Mouse (Mus musculus): ENCODE measurements around the gene Mettl16. TPM values are rescaled to one million over a fixed set of nuclear protein-coding genes. Genes with fewer than 3 reads are reported as not detected.
"Not testable (repeated sequence)": the region's sequence is repeated elsewhere in the genome, so short reads cannot be mapped to it uniquely, and the experiment has no call there.

The Mettl16 gene
- total RNA-seq, 2 experiments from 2014 or later = 18.1 to 26.4 TPM

DNA sequence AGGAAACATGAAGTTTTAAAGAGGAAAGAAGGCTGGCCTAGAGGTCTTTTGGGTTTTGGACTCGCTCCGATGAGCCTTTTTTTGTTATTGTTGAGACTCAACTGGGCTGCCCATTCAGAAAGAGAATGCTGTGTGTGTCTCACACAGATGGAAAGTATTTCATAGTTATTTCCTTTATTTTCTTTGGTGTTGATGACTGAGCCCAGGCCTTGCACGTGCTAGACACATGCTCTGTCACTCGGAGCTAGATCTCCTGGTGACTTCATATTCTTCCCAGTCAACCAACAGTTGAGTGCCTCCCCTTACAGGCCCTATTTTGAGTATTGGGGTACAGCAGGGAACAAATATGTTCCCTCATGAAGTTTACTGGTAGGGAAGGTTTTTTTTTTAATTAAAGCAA, 1.0 kb downstream of the Mettl16 start:
- no peak for DNase-seq (ENCODE audit: low spot score in 2 of 2)

- no peak for DNase-seq (ENCODE audit: low spot score in 2 of 2)
These were observed 1.8 kb downstream of the Mettl16 start for GRCm38 (mm10) chr11:74772386-74772785.

DNA sequence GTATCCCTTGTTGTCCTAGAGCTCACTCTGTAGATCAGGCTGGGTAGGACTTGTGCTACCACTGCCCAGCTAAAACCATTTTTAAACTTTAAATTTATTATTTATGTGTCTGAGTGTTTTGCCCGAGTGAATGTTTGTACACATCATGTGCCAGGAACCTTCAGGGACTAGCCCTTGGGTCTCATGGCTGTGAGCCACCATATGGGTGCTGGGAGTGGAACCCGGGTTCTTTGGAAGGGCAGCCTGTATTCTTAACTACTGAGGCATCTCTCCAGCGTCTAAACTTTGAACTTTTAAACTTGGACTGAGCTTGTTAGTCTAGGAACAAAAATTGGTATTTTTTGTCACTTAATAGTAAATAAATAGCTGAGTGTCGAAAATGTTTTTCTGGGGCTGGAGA, 22.2 kb downstream of the Mettl16 start:
- no peak for DNase-seq (ENCODE audit: low spot score in 2 of 2)

DNA sequence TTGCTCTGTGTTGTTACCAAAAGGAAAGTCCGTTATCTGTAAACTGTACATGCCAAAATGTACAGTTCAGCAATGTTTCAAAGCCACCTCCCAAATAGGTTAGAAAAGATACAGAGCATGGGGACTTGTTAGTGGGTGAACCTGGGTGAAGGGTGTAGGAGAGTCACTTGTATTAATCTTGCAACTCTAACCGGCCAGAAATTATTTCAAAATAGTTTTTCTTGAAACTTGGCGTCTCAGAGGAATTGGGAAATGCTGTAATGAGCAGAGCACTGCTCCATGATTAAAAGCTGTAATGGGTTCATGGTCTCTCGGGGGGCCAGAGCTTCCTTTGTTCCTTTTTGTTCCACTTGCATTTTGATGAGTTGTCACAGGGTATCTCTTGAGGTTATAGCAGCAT, 30.0 kb downstream of the Mettl16 start:
- no peak for DNase-seq (ENCODE audit: low spot score in 2 of 2)

DNA sequence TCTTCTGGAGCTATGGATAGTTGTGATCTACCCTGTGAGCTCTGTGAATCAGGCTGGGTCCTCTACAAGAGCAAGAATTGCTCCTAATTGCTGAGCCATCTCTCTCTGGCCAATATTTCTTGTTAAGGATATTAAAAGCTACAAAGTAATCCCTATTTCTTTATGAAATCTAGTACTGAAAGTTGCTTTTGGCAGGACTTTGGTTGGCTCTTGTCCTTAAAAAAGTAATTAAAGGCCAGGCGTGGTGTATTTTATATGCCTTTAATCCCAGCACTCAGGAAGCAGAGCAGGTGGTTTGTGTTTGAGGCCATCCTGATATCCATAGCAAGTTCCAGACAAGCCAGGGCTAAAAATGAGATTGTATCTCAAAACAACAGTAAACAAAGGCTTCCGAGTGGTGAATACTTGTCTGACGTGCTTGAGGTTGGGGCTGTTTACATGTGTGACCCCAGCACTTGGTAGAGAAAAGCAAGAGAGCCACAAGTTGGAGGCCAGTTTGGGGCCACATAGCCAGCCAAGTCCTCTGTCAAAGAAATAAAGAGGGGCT, 33.5 kb downstream of the Mettl16 start:
- DNase-seq (ENCODE audit: low spot score in 2 of 2) = no peak

GRCm38 (mm10) chr11:74807246-74807882, 36.7 kb downstream of the Mettl16 start:
- no peak for DNase-seq (ENCODE audit: low spot score in 2 of 2)

GRCm38 (mm10) chr11:74808251-74808853, 37.7 kb downstream of the Mettl16 start:
- no peak for DNase-seq (ENCODE audit: low spot score in 2 of 2)

DNA sequence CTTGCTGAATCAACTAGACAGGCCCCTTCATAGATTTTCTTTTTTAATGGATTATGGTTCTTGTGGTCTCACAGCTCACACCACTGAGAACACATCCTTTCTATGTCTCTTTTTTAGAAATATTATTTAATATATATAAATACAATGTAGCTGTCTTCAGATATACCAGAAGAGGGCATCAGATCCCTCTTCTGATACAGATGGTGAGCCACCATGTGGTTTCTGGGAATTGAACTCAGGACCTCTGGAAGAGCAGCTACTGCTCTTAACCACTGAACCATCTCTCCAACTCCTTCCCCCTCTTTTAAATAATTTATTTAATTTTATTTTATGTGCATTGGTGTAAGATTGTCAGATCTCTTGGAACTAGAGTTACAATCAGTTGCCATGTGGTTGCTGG, 39.5 kb downstream of the Mettl16 start:
- DNase-seq (ENCODE audit: low spot score in 2 of 2) = no peak

DNA sequence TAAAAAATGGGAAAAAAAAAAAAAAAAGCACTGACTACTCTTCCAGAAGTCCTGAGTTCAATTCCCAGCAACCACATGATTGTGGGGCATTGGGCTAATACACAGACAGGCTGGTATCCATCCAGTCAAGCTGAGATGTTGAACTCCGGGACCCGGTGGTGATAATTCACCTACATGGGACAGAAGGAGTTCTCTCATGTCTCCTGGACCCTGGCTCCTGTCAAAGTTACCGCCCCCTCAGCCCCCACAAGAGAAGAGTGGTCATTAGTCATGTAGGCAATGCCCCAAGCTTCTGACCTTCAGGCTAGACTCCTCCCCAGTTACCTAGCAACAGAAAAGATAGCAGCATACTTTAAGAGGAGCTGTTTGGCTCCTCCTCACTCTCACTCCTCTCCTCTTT, 40.4 kb downstream of the Mettl16 start:
- DNase-seq (ENCODE audit: low spot score in 2 of 2) = not testable (repeated sequence)

- no peak for DNase-seq (ENCODE audit: low spot score in 2 of 2)
These were observed 40.9 kb downstream of the Mettl16 start for GRCm38 (mm10) chr11:74811538-74811937.

DNA sequence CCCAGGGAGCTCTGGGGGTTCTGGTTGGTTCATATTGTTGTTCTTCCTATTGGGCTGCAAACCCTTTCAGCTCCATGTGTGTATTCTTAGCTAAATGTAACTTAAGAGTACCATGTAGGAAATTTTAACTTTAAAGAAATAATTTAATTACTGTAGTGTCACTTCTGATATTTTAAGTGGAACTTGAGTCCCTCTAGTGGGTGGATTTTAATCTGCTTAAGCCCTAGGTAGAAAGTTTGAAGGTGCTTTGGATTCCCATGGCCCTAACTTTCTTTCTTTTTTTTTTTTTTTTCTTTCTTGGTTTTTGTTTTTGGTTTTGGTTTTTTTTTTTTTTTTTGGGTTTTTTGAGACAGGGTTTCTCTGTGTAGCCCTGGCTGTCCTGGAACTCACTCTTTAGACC, 45.2 kb downstream of the Mettl16 start:
- no peak for DNase-seq (ENCODE audit: low spot score in 2 of 2)

DNA sequence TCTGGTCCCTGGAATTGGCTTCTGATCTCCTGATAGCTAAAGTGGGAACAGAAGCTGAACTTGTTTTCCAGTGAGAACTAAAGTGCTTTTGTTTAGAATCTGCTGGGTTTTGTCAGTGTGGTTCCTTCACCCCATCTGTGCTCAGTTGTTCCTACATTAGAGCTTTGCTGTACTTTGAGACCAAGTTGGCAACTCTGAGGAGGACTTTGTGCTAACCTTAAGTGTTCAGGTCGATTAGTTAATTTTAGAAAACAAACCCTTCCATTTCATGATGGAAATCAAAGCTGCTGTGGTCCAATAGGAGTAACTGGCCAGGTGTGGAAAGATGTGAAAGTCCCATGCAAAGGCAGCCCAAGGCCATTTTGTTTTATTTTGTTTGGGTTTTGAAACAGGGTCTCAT, 50.3 kb downstream of the Mettl16 start:
- DNase-seq (ENCODE audit: low spot score in 2 of 2) = no peak

DNA sequence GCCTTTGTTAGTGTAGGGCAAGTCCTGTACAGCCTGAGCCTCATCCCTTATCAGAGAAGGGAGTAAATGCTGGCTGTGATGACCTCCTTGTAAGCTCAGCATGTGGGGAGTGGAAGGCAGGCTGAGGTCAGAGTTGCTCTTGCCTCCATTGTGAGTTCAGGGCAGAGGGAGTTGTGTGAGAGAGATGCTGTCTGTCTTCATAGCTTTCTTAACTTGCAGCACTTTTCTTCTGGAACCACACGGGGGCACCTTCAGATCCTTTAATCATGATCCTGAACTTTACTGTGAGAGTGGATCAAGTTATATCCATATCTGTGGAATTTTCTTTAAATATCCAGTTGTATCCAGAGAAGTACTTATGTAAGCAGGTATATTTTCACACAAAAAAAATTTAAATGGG, 50.8 kb downstream of the Mettl16 start:
- DNase-seq (ENCODE audit: low spot score in 2 of 2) = peak; percentile 9 to 52

DNA sequence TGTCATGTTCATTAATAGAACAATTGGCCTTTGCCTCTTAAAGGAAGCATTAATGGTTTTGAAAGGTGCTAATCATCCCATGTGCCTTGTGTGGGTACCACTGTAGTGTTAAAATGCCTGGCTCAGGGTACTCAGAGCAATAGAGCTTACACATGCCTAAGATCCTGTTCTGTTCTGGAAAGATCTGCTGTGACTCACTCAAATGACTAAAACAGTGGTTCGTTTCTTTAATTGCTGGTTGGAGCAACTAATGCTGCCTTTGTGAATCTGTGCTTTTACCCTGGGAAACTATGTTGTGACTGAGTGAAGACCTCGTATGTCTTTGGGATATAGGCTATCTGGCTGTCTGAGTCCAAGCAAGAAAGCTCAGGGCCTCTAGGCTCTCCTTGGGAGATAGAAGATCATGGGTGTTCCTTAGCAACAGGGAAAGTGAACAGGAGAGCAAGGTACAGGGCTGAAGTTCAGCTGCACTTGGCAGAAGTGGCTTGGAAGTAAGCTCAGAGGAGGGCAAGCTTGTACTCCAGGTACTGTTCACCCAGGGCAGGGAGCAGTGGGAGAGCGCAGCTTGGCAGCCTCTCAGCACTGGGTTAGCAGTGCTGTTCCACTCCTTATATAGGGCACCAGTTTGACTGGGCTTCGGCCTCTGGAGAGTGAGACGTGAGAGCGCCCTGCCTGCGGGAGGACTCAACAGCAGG, 52.3 kb downstream of the Mettl16 start:
- DNase-seq (ENCODE audit: low spot score in 2 of 2) = no peak

DNA sequence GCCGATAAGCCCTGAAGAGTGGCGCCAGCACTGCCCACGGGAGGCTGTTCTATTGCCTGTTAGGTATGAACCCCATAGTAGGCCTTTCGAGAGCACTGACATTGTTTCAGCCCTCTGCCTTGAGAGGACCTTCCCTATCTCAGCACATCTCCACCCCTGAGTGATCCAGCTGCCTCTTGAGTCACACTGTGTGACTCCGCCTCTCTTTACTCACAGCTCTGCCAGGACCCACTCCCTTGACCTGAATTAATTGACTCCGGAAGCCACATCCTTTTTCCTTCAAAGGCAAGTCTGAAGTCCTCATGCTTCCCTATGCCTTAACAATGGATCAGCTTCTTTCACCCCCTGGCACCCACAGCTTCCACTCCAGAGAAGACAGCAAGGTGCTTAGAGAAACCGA, 55.5 kb downstream of the Mettl16 start:
- no peak for DNase-seq (ENCODE audit: low spot score in 2 of 2)

DNA sequence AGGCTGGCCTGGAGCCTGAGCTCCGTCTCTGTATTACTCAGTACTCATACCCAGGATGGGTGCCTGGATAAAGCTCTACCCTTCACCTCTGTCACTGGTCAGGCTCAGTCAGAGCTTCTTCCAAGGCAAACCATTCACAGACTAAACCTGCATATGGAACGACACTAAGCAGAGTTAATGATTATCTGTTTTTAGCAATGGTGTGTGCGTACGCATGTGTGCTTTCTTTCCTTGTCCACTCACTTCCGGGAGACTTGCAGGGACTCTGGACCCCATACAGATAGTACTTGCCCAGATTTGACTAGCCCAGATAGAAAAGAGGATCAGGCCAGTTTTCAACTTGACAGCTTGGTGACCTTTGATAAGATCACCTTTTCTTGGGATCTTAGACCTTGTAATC, 56.1 kb downstream of the Mettl16 start:
- no peak for DNase-seq (ENCODE audit: low spot score in 2 of 2)

DNA sequence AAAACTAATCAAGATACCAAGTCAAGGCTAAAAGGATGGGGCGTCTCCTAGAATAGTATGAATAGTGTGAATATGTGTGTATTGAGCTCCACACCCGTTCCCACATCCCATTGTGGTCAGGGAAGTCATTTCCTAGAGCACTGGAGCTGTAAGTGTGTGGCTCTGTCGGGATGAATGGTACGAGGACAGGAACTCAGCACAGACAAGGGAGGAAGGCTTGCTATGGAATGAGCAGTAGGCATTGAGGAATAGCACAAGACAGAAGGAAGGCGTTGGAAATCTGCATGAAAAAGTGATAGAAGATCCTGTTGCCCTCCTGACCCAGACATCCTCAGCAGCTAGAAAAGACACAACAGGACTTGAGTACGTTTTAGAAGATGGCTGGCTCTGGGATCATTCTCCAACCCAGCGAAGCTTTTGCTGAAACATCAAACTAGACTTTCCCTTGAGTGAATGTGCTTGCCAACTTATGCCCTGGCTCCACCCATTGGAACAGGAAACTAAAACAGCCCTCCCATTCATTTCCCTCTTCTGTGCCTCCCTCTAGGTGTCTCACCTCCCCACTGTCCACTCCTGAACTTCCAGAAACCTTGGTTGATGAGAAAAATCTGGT, 57.3 kb downstream of the Mettl16 start:
- DNase-seq (ENCODE audit: low spot score in 2 of 2) = no peak

DNA sequence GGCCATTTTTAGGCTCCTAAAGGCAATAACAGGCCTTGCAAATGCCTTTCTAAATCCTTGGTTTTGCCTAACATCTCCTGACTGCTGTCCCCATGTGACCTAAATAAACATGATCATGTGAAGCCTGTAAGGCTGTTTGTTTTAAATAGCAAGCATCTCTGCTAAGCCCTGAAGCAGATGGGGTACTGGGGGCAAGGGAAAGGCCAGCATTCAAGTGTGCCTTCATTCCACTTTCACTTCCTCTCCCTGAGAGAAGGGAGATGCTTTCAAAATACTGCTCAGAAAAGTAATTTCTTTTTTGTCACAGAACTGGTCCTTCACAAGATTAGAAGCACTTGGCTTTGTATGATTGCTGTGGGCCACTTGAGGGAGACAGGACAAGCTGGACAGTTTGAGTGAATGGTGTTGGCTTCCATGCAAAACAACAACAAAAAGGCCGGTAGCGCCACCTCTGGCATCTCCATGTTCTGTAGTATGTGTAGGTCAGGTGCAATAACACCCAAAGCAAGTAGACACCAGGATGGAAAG, 57.8 kb downstream of the Mettl16 start:
- no peak for DNase-seq (ENCODE audit: low spot score in 2 of 2)

GRCm38 (mm10) chr11:74828965-74829550, 58.4 kb downstream of the Mettl16 start:
- DNase-seq (ENCODE audit: low spot score in 2 of 2) = no peak

GRCm38 (mm10) chr11:74829812-74830211, 59.2 kb downstream of the Mettl16 start:
- peak in 1 of 2 experiments; percentile 79 for DNase-seq (ENCODE audit: low spot score in 2 of 2)
